Mouse (Mus musculus) heart, embryonic 13.5 days (tissue): ENCODE results near the gene Il17f. TPM values are rescaled to one million over a fixed set of nuclear protein-coding genes. Genes with fewer than 3 reads are reported as not detected.

Source experiments
- ATAC-seq: fragments of 200-750 bp; cut with Nextera tagmentation; 2 replicates; pipeline ENCODE4 v1.8.0; 2017; ENCODE audit warnings: moderate TSS enrichment; ENCODE audit not compliant: insufficient number of reproducible peaks, low FRiP score, low TSS enrichment; ENCODE audit errors: extremely low read depth
- H3K27ac ChIP-seq: fragments of 300-500 bp; sonication (generic); replicated peaks from 2 replicates; pipeline ENCODE4 v1.5.1; 2015; ENCODE audit warnings: moderate library complexity, mild to moderate bottlenecking, inconsistent platforms
- H3K27me3 ChIP-seq: fragments of 300-500 bp; sonication (generic); replicated peaks from 2 replicates; pipeline ENCODE4 v1.6.1; 2015; ENCODE audit warnings: mild to moderate bottlenecking, inconsistent platforms
- H3K36me3 ChIP-seq: fragments of 300-500 bp; sonication (generic); 2 replicates; pipeline ENCODE4 v1.6.1; 2015; ENCODE audit warnings: mild to moderate bottlenecking, inconsistent platforms
- H3K4me1 ChIP-seq: fragments of 300-500 bp; sonication (generic); 2 replicates; pipeline ENCODE4 v1.6.1; 2015; ENCODE audit warnings: inconsistent platforms
- H3K4me2 ChIP-seq: fragments of 300-500 bp; sonication (generic); 2 replicates; pipeline ENCODE4 v1.6.1; 2015; ENCODE audit warnings: inconsistent platforms, mild to moderate bottlenecking, moderate library complexity
- H3K4me3 ChIP-seq: fragments of 300-500 bp; sonication (generic); 2 replicates; pipeline ENCODE4 v1.5.1; 2015; ENCODE audit warnings: moderate library complexity, mild to moderate bottlenecking, inconsistent platforms
- H3K9ac ChIP-seq: fragments of 300-500 bp; sonication (generic); 2 replicates; pipeline ENCODE4 v1.6.1; 2015; ENCODE audit warnings: inconsistent platforms, mild to moderate bottlenecking, moderate library complexity
- H3K9me3 ChIP-seq: fragments of 300-500 bp; sonication (generic); 2 replicates; pipeline ENCODE4 v1.6.1; 2016; ENCODE audit warnings: inconsistent platforms
- WGBS: fragments of 180-500 bp; shearing (Covaris S2); methylation state at CpG from one replicate; pipeline ENCODE4 v1.1.7; 2015; ENCODE audit warnings: mixed read lengths; 5-methylcytosine and 5-hydroxymethylcytosine counted together
- polyA plus RNA-seq: library from polyadenylated mRNA; unstranded; fragments of >200 nt; fragmentation: Nextera tagmentation; extraction: Ambion mirVana; gene quantifications from 2 replicates; pipeline ENCODE4 v1.2.1, GENCODE M21; 2015

The Il17f gene
- polyA plus RNA-seq, 1 experiment from 2014 or later = not detected

DNA sequence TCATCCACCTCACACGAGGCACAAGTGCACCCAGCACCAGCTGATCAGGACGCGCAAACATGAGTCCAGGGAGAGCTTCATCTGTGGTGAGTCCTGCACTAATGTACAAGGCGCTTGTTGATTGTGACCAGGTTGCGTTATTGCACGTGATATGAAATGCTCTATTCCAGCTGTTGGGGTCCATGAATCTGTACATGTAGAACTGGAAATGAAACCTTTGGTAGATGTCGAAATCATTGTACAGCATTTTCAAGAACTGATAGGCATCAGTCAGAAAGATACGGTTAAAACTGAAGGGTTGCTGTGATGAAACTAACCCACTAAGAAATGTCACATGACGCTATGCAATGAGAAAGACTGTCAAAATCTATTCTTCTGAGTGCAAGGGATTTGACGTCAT lies 59.5 kb downstream of the Il17f start, which contains the start of gene Il17a:
TSS of gene Il17a (plus strand) at position 3 of the 400 bp plus-strand sequence.
- no peak for ATAC-seq

More for the DNA sequence above, 59.5 kb downstream of the Il17f start, which contains the start of gene Il17a:
- Histone ChIP-seq H3K4me1 (no peaks in the 10 kb centered on the region), H3K4me2 (no peak within 1 kb of the TSS), H3K27me3 (no peaks in the 10 kb centered on the region), H3K9ac (no peak within 1 kb of the TSS), H3K9me3 (no peaks in the 10 kb centered on the region), H3K36me3 (no peaks in the 10 kb centered on the region), H3K4me3 (no peak within 1 kb of the TSS), H3K27ac (no peak within 1 kb of the TSS)
- 80% methylated on average over 10 of the region's 10 CpGs for WGBS

Other genes with a start within 250 kb of the Il17f start
- gene Pkhd1, start 172.6 kb downstream of the Il17f start, polyA plus RNA-seq = 0.08 TPM in 1 of 2 replicates, not detected in the other
- gene Il17a, start 59.7 kb downstream of the Il17f start, polyA plus RNA-seq = not detected in 2 replicates
- gene Mcm3, start 29.7 kb upstream of the Il17f start, polyA plus RNA-seq = 97.6 and 106 TPM in 2 replicates
- 3.0 and 3.3 TPM in 2 replicates for gene Paqr8, start 100.0 kb upstream of the Il17f start, polyA plus RNA-seq
- gene Efhc1, start 161.0 kb upstream of the Il17f start, polyA plus RNA-seq = 1.6 and 1.7 TPM in 2 replicates